Mouse (Mus musculus): Measurements from ENCODE around the gene Rora.

DNA sequence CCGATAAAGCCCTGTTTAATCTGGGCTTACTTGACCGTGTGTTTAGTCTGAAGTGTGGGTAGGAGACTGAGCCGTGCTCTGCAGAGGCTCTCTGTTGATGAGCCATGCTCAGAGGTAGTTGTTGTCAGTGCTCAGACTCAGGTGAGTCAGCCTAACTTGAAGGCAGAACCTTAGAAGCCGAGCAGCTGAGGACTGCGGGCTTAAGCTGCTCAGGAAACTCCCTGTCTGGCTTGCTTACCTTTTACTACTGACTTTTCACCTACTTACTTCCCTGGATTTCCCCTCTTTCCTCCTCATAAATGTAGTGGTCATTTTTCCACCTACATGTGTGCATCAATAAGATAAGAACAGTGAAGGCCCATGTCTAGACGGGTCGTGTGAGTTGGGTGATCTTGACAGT, 318.7 kb downstream of the Rora start:
- no peak for TF ChIP-seq CTCF (IDR thresholded peaks at IDR 0.05; ENCODE audit: control insufficient read depth, insufficient read depth, insufficient replicate concordance, low read depth, low read length)
- no peak for TF ChIP-seq POLR2A (IDR thresholded peaks at IDR 0.05; ENCODE audit: control insufficient read depth, low read depth, low read length)
